In genomic region chr12:70148631-70149265, GRCm38 (mm10) we compare ENCODE assay signal across 8 mouse cellular contexts. TPM values are rescaled to one million over a fixed set of nuclear protein-coding genes. Genes with fewer than 3 reads are reported as not detected.
DNase-seq lines count a peak whose midpoint lies in the region; ATAC-seq and TF ChIP-seq lines count a peak whose summit lies in the region.

No protein-coding gene starts in this region.

- peak overlapping the region; percentile 52 for H3K4me2 ChIP-seq in hindbrain, postnatal 0 days (ENCODE audit: low read depth, low read length)

- TF ChIP-seq CTCF in cortical plate, adult 2 months (IDR thresholded peaks at IDR 0.05; ENCODE audit: extremely low read depth, insufficient read depth, low read length) = no peak
- TF ChIP-seq CTCF in hindbrain, postnatal 0 days (IDR thresholded peaks at IDR 0.05; ENCODE audit: low read depth) = no peak

- WGBS in hindbrain, postnatal 0 days = 17% methylated on average over 11 of the region's 11 CpGs
- WGBS in macrophage (ENCODE audit: missing documents) = 22% methylated on average over 11 of the region's 11 CpGs

- H3K27ac ChIP-seq in cortical plate, adult 2 months (ENCODE audit: insufficient read depth, low read length) = no peak overlapping the region
- H3K27ac ChIP-seq in hindbrain, postnatal 0 days = peak overlapping the region; percentile 41; the same call in 1 of the 2 replicates
- H3K27ac ChIP-seq in macrophage = no peak overlapping the region

- TF ChIP-seq POLR2A in cortical plate, adult 2 months (IDR thresholded peaks at IDR 0.05; ENCODE audit: extremely low read depth, insufficient read depth, low read length) = no peak

- peak; percentile 36 to 39 for DNase-seq in lung, adult 18-20 months
- DNase-seq in lung, postnatal 25 days (ENCODE audit: low spot score) = no peak
- peak; percentile 42 for DNase-seq in hindbrain, postnatal 0 days (ENCODE audit: low spot score)
- peak; percentile 71 for DNase-seq in thymus, postnatal 14 days
- no peak for DNase-seq in urinary bladder, postnatal 36 days (ENCODE audit: low spot score in 2 of 2)
- no peak for DNase-seq in ovary, adult 18-20 months (ENCODE audit: low spot score)

- peak overlapping the region; percentile 11; the same call in 1 of the 2 replicates for H3K4me3 ChIP-seq in cortical plate, adult 2 months (ENCODE audit: insufficient read depth, low read length)
- H3K4me3 ChIP-seq in hindbrain, postnatal 0 days (ENCODE audit: low read length) = peak overlapping the region; percentile 23; the same call in 1 of the 2 replicates
- peak overlapping the region; percentile 40 for H3K4me3 ChIP-seq in macrophage (ENCODE audit: inconsistent target)

- no peaks in the 10 kb centered on the region for H3K36me3 ChIP-seq in hindbrain, postnatal 0 days (ENCODE audit: insufficient read depth, low read length)
- no peaks in the 10 kb centered on the region for H3K36me3 ChIP-seq in macrophage (ENCODE audit: inconsistent target)

- H3K9ac ChIP-seq in hindbrain, postnatal 0 days (replicated peaks; ENCODE audit: low read length) = peak overlapping the region; percentile 9; the same call in 1 of the 2 replicates

- no peaks in the 10 kb centered on the region for H3K79me2 ChIP-seq in macrophage (ENCODE audit: inconsistent target)

- peaks cover 1% of the 10 kb centered on the region; the same call in 1 of the 2 replicates for H3K4me1 ChIP-seq in cortical plate, adult 2 months (ENCODE audit: control insufficient read depth, insufficient read depth, low read length)
- peaks cover 3% of the 10 kb centered on the region; the same call in 1 of the 2 replicates for H3K4me1 ChIP-seq in hindbrain, postnatal 0 days (ENCODE audit: insufficient read depth, low read length)

- ATAC-seq in hindbrain, postnatal 0 days = peak; percentile 65

- H3K27me3 ChIP-seq in hindbrain, postnatal 0 days (ENCODE audit: insufficient read depth, low read length) = no peaks in the 10 kb centered on the region

- H3K9me3 ChIP-seq in hindbrain, postnatal 0 days (ENCODE audit: low read length) = no peaks in the 10 kb centered on the region

RNA-seq across cellular contexts. Expression of gene Abhd12b, which starts 5.2 kb away (rescaled TPM):
- 0.33 and 1.1 TPM in 2 replicates for polyA plus RNA-seq in cortical plate, adult 2 months (2012; rRNA removed)
- total RNA-seq in hindbrain, postnatal 0 days (2014; rRNA removed) = 0.14 TPM in 1 of 2 replicates, not detected in the other
- not detected in 2 replicates for polyA plus RNA-seq in hindbrain, postnatal 0 days (2015; fragmentation: Nextera tagmentation; extraction: Ambion mirVana)
- total RNA-seq in macrophage (2018; cell fraction: chromatin; rRNA removed) = not detected
- total RNA-seq in macrophage (2018; cell fraction: cytosol; rRNA removed) = not detected
- total RNA-seq in macrophage (2018; cell fraction: nucleus; rRNA removed) = under 1 TPM in 1 of 26 experiments, not detected in 25; 0.50 TPM
- polyA plus RNA-seq in macrophage (2018) = not detected in 3 replicates

RNA-seq across cellular contexts. Expression of gene Nin, which starts 35.2 kb away (rescaled TPM):
- 31.2 and 31.6 TPM in 2 replicates for polyA plus RNA-seq in cortical plate, adult 2 months (2012; rRNA removed)
- 18.9 and 24.2 TPM in 2 replicates for total RNA-seq in hindbrain, postnatal 0 days (2014; rRNA removed)
- polyA plus RNA-seq in hindbrain, postnatal 0 days (2015; fragmentation: Nextera tagmentation; extraction: Ambion mirVana) = 6.1 and 6.2 TPM in 2 replicates
- 100 to 1,000 TPM in 10 of 26 experiments, 10 to 100 TPM in 16; 31.8 to 133 (median 88.5) TPM for total RNA-seq in macrophage (2018; cell fraction: chromatin; rRNA removed)
- 10 to 100 TPM; 17.6 to 37.1 (median 28.2) TPM for total RNA-seq in macrophage (2018; cell fraction: cytosol; rRNA removed)
- 10 to 100 TPM; 34.0 to 83.1 (median 56.1) TPM for total RNA-seq in macrophage (2018; cell fraction: nucleus; rRNA removed)
- 14.2 to 22.1 TPM (median 14.3 TPM) in 3 replicates for polyA plus RNA-seq in macrophage (2018)

Comparison
In these comparisons a context has a peak if more than half of its experiments do, and no peak if none do; other contexts are left out.
1. DNase-seq: peak in lung, adult 18-20 months (2 of 2), hindbrain, postnatal 0 days (single experiment) and thymus, postnatal 14 days (single experiment); none in lung, postnatal 25 days (single experiment), urinary bladder, postnatal 36 days (0 of 2) and ovary, adult 18-20 months (single experiment).
2. Peak in every context shown above with its lines, with median percentiles within 50 percentile points of each other: H3K4me3 ChIP-seq.